Mouse (Mus musculus) neural tube, embryonic 14.5 days (tissue): ENCODE measurements around the gene Ttyh3. TPM values are rescaled to one million over a fixed set of nuclear protein-coding genes. Genes with fewer than 3 reads are reported as not detected.

ENCODE experiments used
- ATAC-seq: fragments of 200-750 bp; cut with Nextera tagmentation; 2 replicates; pipeline ENCODE4 v1.8.0; 2017; ENCODE audit warnings: low read depth, mild to moderate bottlenecking, moderate TSS enrichment, moderate library complexity
- H3K27ac ChIP-seq: fragments of 300-500 bp; sonication (generic); 2 replicates; pipeline ENCODE4 v1.5.1; 2014; ENCODE audit warnings: low read depth, mild to moderate bottlenecking, control low read depth, low read length, moderate library complexity, mixed read lengths
- H3K27me3 ChIP-seq: fragments of 300-500 bp; sonication (generic); 2 replicates; pipeline ENCODE4 v1.6.1; 2014; ENCODE audit warnings: low read length; ENCODE audit not compliant: control insufficient read depth, insufficient read depth
- H3K36me3 ChIP-seq: fragments of 300-500 bp; sonication (generic); 2 replicates; pipeline ENCODE4 v1.6.1; 2014; ENCODE audit warnings: low read length, mixed read lengths; ENCODE audit not compliant: control insufficient read depth, insufficient read depth
- H3K4me1 ChIP-seq: fragments of 300-500 bp; sonication (generic); 2 replicates; pipeline ENCODE4 v1.6.1; 2014; ENCODE audit warnings: low read length; ENCODE audit not compliant: control insufficient read depth, insufficient read depth
- H3K4me2 ChIP-seq: fragments of 300-500 bp; sonication (generic); 2 replicates; pipeline ENCODE4 v1.6.1; 2014; ENCODE audit warnings: mild to moderate bottlenecking, low read depth, low read length, control low read depth
- H3K4me3 ChIP-seq: fragments of 300-500 bp; sonication (generic); 2 replicates; pipeline ENCODE4 v1.5.1; 2014; ENCODE audit warnings: low read depth, low read length, control low read depth, mixed read lengths
- H3K9ac ChIP-seq: fragments of 300-500 bp; sonication (generic); replicated peaks from 2 replicates; pipeline ENCODE4 v1.6.1; 2014; ENCODE audit warnings: low read depth, mild to moderate bottlenecking, control low read depth, low read length, mixed read lengths
- H3K9me3 ChIP-seq: fragments of 300-500 bp; sonication (generic); 2 replicates; pipeline ENCODE4 v1.6.1; 2016; ENCODE audit warnings: low read length; ENCODE audit not compliant: control insufficient read depth
- WGBS: fragments of 180-500 bp; shearing (Covaris S2); extraction: QIAGEN DNeasy Blood & Tissue Kit; methylation state at CpG from one replicate; pipeline ENCODE4 v1.1.7; 2014; 5-methylcytosine and 5-hydroxymethylcytosine counted together
- polyA plus RNA-seq: library from polyadenylated mRNA; unstranded; fragments of >200 nt; fragmentation: Nextera tagmentation; extraction: Ambion mirVana; gene quantifications from 2 replicates; pipeline ENCODE4 v1.2.1, GENCODE M21; 2014

Gene Ttyh3
- polyA plus RNA-seq, 1 experiment from 2014 or later, result 89.4 TPM

- ATAC-seq, result no peak
- Histone ChIP-seq H3K27me3 (peaks cover 3% of the 10 kb centered on the region; the same call in 1 of the 2 replicates), H3K9ac (peak overlapping the region; percentile 53), H3K4me2 (peak overlapping the region; percentile 85), H3K9me3 (no peaks in the 10 kb centered on the region), H3K4me3 (peak overlapping the region; percentile 45), H3K36me3 (peaks cover 9% of the 10 kb centered on the region; the same call in 1 of the 2 replicates), H3K4me1 (peaks cover 41% of the 10 kb centered on the region), H3K27ac (peak overlapping the region; percentile 86)
- 1% methylated on average over 29 of the region's 30 CpGs for WGBS
Observed at GRCm38 (mm10) chr5:140610273-140611011, 38.4 kb downstream of the Ttyh3 start.

- ATAC-seq, result 0 out of 2 replicates have a peak, but pooled peaks have one; percentile 10
- H3K4me3 ChIP-seq, result peak overlapping the region; percentile 45
- H3K9me3 ChIP-seq, result no peaks in the 10 kb centered on the region
- peak overlapping the region; percentile 25; the same call in 1 of the 2 replicates for H3K9ac ChIP-seq
- H3K4me1 ChIP-seq, result peaks cover 41% of the 10 kb centered on the region
- peaks cover 9% of the 10 kb centered on the region; the same call in 1 of the 2 replicates for H3K36me3 ChIP-seq
- H3K27ac ChIP-seq, result peak overlapping the region; percentile 86
- WGBS, result 4% methylated on average over 12 of the region's 13 CpGs
- peak overlapping the region; percentile 85 for H3K4me2 ChIP-seq
- H3K27me3 ChIP-seq, result peaks cover 3% of the 10 kb centered on the region; the same call in 1 of the 2 replicates
Observed at GRCm38 (mm10) chr5:140609511-140610272, 39.1 kb downstream of the Ttyh3 start.

GRCm38 (mm10) chr5:140608634-140609015 lies 40.2 kb downstream of the Ttyh3 start:
- peaks cover 41% of the 10 kb centered on the region for H3K4me1 ChIP-seq
- no peaks in the 10 kb centered on the region for H3K9me3 ChIP-seq
- peak overlapping the region; percentile 40 for H3K27ac ChIP-seq
- peak overlapping the region; percentile 85 for H3K4me2 ChIP-seq
- peaks cover 3% of the 10 kb centered on the region; the same call in 1 of the 2 replicates for H3K27me3 ChIP-seq
- H3K4me3 ChIP-seq, result peak overlapping the region; percentile 45
- ATAC-seq, result peak; percentile 44; the same call in 1 of the 2 replicates
- H3K9ac ChIP-seq, result peak overlapping the region; percentile 2; the same call in 1 of the 2 replicates
- H3K36me3 ChIP-seq, result 0 out of 2 replicates have a peak, but pooled peaks cover 1% of the 10 kb centered on the region
- 2% methylated on average over 16 of the region's 16 CpGs for WGBS

GRCm38 (mm10) chr5:140607836-140608633 lies 40.8 kb downstream of the Ttyh3 start:
- no peak for ATAC-seq
- Histone ChIP-seq H3K9ac (peak overlapping the region; percentile 59), H3K9me3 (no peaks in the 10 kb centered on the region), H3K4me2 (peak overlapping the region; percentile 85), H3K27me3 (peaks cover 3% of the 10 kb centered on the region; the same call in 1 of the 2 replicates), H3K36me3 (no peaks in the 10 kb centered on the region), H3K27ac (peak overlapping the region; percentile 40), H3K4me1 (peaks cover 41% of the 10 kb centered on the region), H3K4me3 (peak overlapping the region; percentile 45)
- 1% methylated on average over 17 of the region's 17 CpGs for WGBS

- H3K27ac ChIP-seq, result peak within 1 kb of the TSS; percentile 40
- H3K36me3 ChIP-seq, result no peaks in the 10 kb centered on the region
- H3K4me1 ChIP-seq, result peaks cover 39% of the 10 kb centered on the region
- H3K9ac ChIP-seq, result peak within 1 kb of the TSS; percentile 59
- peak within 1 kb of the TSS; percentile 85 for H3K4me2 ChIP-seq
- no peaks in the 10 kb centered on the region for H3K9me3 ChIP-seq
- peak within 1 kb of the TSS; percentile 45 for H3K4me3 ChIP-seq
- ATAC-seq, result peak; percentile 59
- under 1% methylated on average over 79 of the region's 91 CpGs for WGBS
- H3K27me3 ChIP-seq, result peaks cover 3% of the 10 kb centered on the region; the same call in 1 of the 2 replicates
Observed at GRCm38 (mm10) chr5:140607001-140607835, 41.6 kb downstream of the Ttyh3 start, which contains the start of gene Lfng. Gene Lfng (plus strand): TSS chr5:140607320.

GRCm38 (mm10) chr5:140606386-140606785 lies 42.4 kb downstream of the Ttyh3 start:
- Histone ChIP-seq H3K9me3 (no peaks in the 10 kb centered on the region), H3K36me3 (no peaks in the 10 kb centered on the region), H3K4me1 (peaks cover 30% of the 10 kb centered on the region), H3K27me3 (peaks cover 3% of the 10 kb centered on the region; the same call in 1 of the 2 replicates), H3K4me3 (peak overlapping the region; percentile 45), H3K9ac (peak overlapping the region; percentile 28; the same call in 1 of the 2 replicates), H3K4me2 (peak overlapping the region; percentile 85), H3K27ac (no peak overlapping the region)
- WGBS, result under 1% methylated on average over 23 of the region's 23 CpGs
- ATAC-seq, result no peak

GRCm38 (mm10) chr5:140605228-140605627 lies 43.6 kb downstream of the Ttyh3 start:
- no peak for ATAC-seq
- Histone ChIP-seq H3K9me3 (no peaks in the 10 kb centered on the region), H3K27ac (no peak overlapping the region), H3K4me1 (peaks cover 19% of the 10 kb centered on the region), H3K27me3 (peaks cover 3% of the 10 kb centered on the region; the same call in 1 of the 2 replicates), H3K4me2 (no peak overlapping the region), H3K9ac (no peak overlapping the region), H3K4me3 (no peak overlapping the region), H3K36me3 (no peaks in the 10 kb centered on the region)
- WGBS, result 19% methylated on average over 3 of the region's 3 CpGs

- H3K27ac ChIP-seq, result no peak overlapping the region
- H3K36me3 ChIP-seq, result no peaks in the 10 kb centered on the region
- H3K4me1 ChIP-seq, result peaks cover 17% of the 10 kb centered on the region
- ATAC-seq, result no peak
- H3K9me3 ChIP-seq, result no peaks in the 10 kb centered on the region
- peaks cover 3% of the 10 kb centered on the region; the same call in 1 of the 2 replicates for H3K27me3 ChIP-seq
- H3K9ac ChIP-seq, result no peak overlapping the region
- no peak overlapping the region for H3K4me3 ChIP-seq
- H3K4me2 ChIP-seq, result no peak overlapping the region
- 83% methylated on average over 8 of the region's 8 CpGs for WGBS
Observed at GRCm38 (mm10) chr5:140604386-140604785, 44.4 kb downstream of the Ttyh3 start.
